Mouse (Mus musculus): ENCODE results near the gene Gm10358. TPM values are rescaled to one million over a fixed set of nuclear protein-coding genes. Genes with fewer than 3 reads are reported as not detected.
"Not testable (repeated sequence)": the region's sequence is repeated elsewhere in the genome, so short reads cannot be mapped to it uniquely, and the experiment has no call there.

Gene Gm10358
- 0.16 TPM in 1 of 2 replicates, not detected in the other for total RNA-seq (2015)
- 0.48 TPM in 1 of 2 replicates, not detected in the other for total RNA-seq (2017)

GRCm38 (mm10) chr8:75406489-75406888 lies at the start of gene Gm10358:
Gene Gm10358 (minus strand): TSS chr8:75406589.
- no peak for ATAC-seq (ENCODE audit: poor library complexity, severe bottlenecking)

- ATAC-seq (ENCODE audit: poor library complexity, severe bottlenecking) = no peak
Observed at GRCm38 (mm10) chr8:75448394-75448793, 42.0 kb upstream of the Gm10358 start, which contains the start of gene Iqcm. Gene Iqcm (plus strand): TSS chr8:75448694.

GRCm38 (mm10) chr8:75415696-75416095 lies 9.3 kb upstream of the Gm10358 start:
- ATAC-seq (ENCODE audit: poor library complexity, severe bottlenecking) = not testable (repeated sequence)

- ATAC-seq (ENCODE audit: poor library complexity, severe bottlenecking) = no peak
Observed at GRCm38 (mm10) chr8:75384770-75385290, 21.6 kb downstream of the Gm10358 start.

- ATAC-seq (ENCODE audit: poor library complexity, severe bottlenecking) = no peak
Observed at GRCm38 (mm10) chr8:75375530-75376123, 30.8 kb downstream of the Gm10358 start.

GRCm38 (mm10) chr8:75372006-75372405 lies 34.4 kb downstream of the Gm10358 start:
- no peak for ATAC-seq (ENCODE audit: poor library complexity, severe bottlenecking)

Other genes starting within 250 kb of the Gm10358 start
- gene Rasd2, start 192.6 kb downstream of the Gm10358 start, total RNA-seq (2015) = 0.18 TPM in 1 of 2 replicates, not detected in the other
- not detected in 2 replicates for gene Rasd2, start 192.6 kb downstream of the Gm10358 start, total RNA-seq (2017)
- gene Iqcm, start 42.1 kb upstream of the Gm10358 start, total RNA-seq (2015) = not detected in 2 replicates
- not detected in 2 replicates for gene Iqcm, start 42.1 kb upstream of the Gm10358 start, total RNA-seq (2017)

Measured in megakaryocyte, adult 5-6 weeks (primary cell).